Mouse (Mus musculus) c-Kit-positive CD71-negative TER-119-negative erythroid progenitor cells, embryonic 14.5 days (primary cell): ENCODE measurements around the gene D5Ertd579e.

Source experiments
- DNase-seq: peaks from one replicate; pipeline ENCODE4 v3.0.0-alpha.2; 2013; ENCODE audit warnings: low read depth

D5Ertd579e gene

GRCm38 (mm10) chr5:36695461-36696231 lies at the start of gene D5Ertd579e:
TSS of gene D5Ertd579e (minus strand) at chr5:36696024.
- peak; percentile 76 for DNase-seq

- peak; percentile 78 for DNase-seq
These were observed 46.5 kb upstream of the D5Ertd579e start for GRCm38 (mm10) chr5:36742126-36742848.

GRCm38 (mm10) chr5:36739829-36740228 lies 44.0 kb upstream of the D5Ertd579e start:
- no peak for DNase-seq

GRCm38 (mm10) chr5:36738799-36739615 lies 43.2 kb upstream of the D5Ertd579e start:
- no peak for DNase-seq

- no peak for DNase-seq
These were observed 41.9 kb upstream of the D5Ertd579e start for GRCm38 (mm10) chr5:36737765-36738164.

- DNase-seq, result peak; percentile 55
These were observed 40.2 kb upstream of the D5Ertd579e start for GRCm38 (mm10) chr5:36736009-36736408.

GRCm38 (mm10) chr5:36735106-36735505 lies 39.3 kb upstream of the D5Ertd579e start:
- DNase-seq, result no peak

- DNase-seq, result no peak
These were observed 37.6 kb upstream of the D5Ertd579e start for GRCm38 (mm10) chr5:36733405-36733804.

- DNase-seq, result no peak
These were observed 36.3 kb upstream of the D5Ertd579e start for GRCm38 (mm10) chr5:36731901-36732652.

GRCm38 (mm10) chr5:36730689-36731088 lies 34.9 kb upstream of the D5Ertd579e start:
- DNase-seq, result no peak

- no peak for DNase-seq
These were observed 34.1 kb upstream of the D5Ertd579e start for GRCm38 (mm10) chr5:36729923-36730322.

- DNase-seq, result no peak
These were observed 33.3 kb upstream of the D5Ertd579e start for GRCm38 (mm10) chr5:36729086-36729473.

GRCm38 (mm10) chr5:36728403-36729085 lies 32.7 kb upstream of the D5Ertd579e start:
- DNase-seq, result no peak

GRCm38 (mm10) chr5:36727776-36728175 lies 32.0 kb upstream of the D5Ertd579e start:
- no peak for DNase-seq

GRCm38 (mm10) chr5:36727136-36727535 lies 31.3 kb upstream of the D5Ertd579e start:
- DNase-seq, result no peak

- no peak for DNase-seq
These were observed 30.6 kb upstream of the D5Ertd579e start for GRCm38 (mm10) chr5:36726387-36726801.

- DNase-seq, result no peak
These were observed 30.0 kb upstream of the D5Ertd579e start for GRCm38 (mm10) chr5:36725861-36726260.

GRCm38 (mm10) chr5:36724274-36724673 lies 28.4 kb upstream of the D5Ertd579e start:
- DNase-seq, result no peak

- no peak for DNase-seq
These were observed 27.5 kb upstream of the D5Ertd579e start for GRCm38 (mm10) chr5:36723356-36723755.

- DNase-seq, result peak; percentile 36
These were observed 26.6 kb upstream of the D5Ertd579e start for GRCm38 (mm10) chr5:36722415-36722856.
